Mouse (Mus musculus) megakaryocyte-erythroid progenitor cell, adult 5 weeks (primary cell): ENCODE results near the gene A530064D06Rik. TPM values are rescaled to one million over a fixed set of nuclear protein-coding genes. Genes with fewer than 3 reads are reported as not detected.

ENCODE experiments used
- polyA plus RNA-seq: library from polyadenylated mRNA; stranded (reverse); fragments of >175 nt; gene quantifications from 2 replicates; pipeline ENCODE4 v1.2.3, GENCODE M21; 2012

The A530064D06Rik gene
- 0.18 and 0.81 TPM in 2 replicates for polyA plus RNA-seq

DNA sequence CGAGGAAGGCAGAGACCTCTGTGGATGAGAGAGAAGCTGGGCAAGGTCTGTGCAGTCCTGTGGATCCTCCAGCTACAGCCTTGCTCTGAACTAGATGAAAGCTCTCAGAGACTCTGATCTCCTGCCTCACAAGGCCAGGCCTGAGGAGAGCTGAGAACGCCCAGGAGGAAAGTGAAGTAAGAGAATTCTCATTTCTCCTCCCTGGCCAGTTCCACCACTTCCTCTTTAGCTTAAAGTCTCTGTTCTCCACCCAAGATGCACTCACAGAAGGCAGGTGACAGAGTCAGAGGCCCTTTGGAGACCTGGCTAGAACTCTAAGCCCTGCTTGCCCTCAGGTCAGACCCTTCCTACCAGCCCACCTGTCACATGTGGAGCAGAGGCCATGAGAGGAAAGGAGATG lies at the start of gene A530064D06Rik:
A530064D06Rik (minus strand) TSS at position 173 of the 400 bp plus-strand sequence.

DNA sequence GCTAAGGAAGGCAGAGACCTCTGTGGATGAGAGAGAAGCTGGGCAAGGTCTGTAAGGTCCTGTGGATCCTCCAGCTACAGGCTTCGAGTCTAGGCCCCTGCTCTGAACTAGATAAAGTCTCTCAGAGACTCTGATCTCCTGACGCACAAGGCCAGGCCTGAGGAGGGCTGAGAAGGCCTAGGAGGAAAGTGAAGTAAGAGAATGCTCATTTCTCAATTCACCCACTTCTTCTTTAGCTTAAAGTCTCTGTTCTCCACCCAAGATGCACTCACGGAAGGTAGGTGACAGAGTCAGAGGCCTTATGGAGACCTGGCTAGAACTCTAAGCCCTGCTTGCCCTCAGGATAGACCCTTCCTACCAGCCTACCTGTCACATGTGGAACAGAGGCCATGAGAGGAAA lies 21.0 kb downstream of the A530064D06Rik start, which contains the start of gene 9830107B12Rik:
9830107B12Rik (minus strand) TSS at position 149 of the 400 bp plus-strand sequence.

Other genes with a start within 250 kb of the A530064D06Rik start
- gene Foxp4, start 242.6 kb downstream of the A530064D06Rik start, polyA plus RNA-seq: 178 and 199 TPM in 2 replicates
- not detected in 2 replicates for gene 1700122O11Rik, start 129.0 kb downstream of the A530064D06Rik start, polyA plus RNA-seq
- not detected in 2 replicates for gene 1700067P10Rik, start 78.0 kb downstream of the A530064D06Rik start, polyA plus RNA-seq
- gene 9830107B12Rik, start 21.0 kb downstream of the A530064D06Rik start, polyA plus RNA-seq: 0.03 and 0.05 TPM in 2 replicates
- 1.00 and 1.9 TPM in 2 replicates for gene Trem1, start 65.5 kb upstream of the A530064D06Rik start, polyA plus RNA-seq
- gene Trem3, start 80.5 kb upstream of the A530064D06Rik start, polyA plus RNA-seq: 8.8 and 15.1 TPM in 2 replicates
- 0.12 and 0.14 TPM in 2 replicates for gene Treml4, start 97.0 kb upstream of the A530064D06Rik start, polyA plus RNA-seq
- gene Treml2, start 132.2 kb upstream of the A530064D06Rik start, polyA plus RNA-seq: 19.0 and 27.0 TPM in 2 replicates
- 1.5 and 2.0 TPM in 2 replicates for gene B430306N03Rik, start 148.9 kb upstream of the A530064D06Rik start, polyA plus RNA-seq
- gene Trem2, start 179.1 kb upstream of the A530064D06Rik start, polyA plus RNA-seq: 3.6 and 9.1 TPM in 2 replicates
- gene Treml1, start 192.6 kb upstream of the A530064D06Rik start, polyA plus RNA-seq: 6.8 and 11.2 TPM in 2 replicates
- 44.0 and 49.3 TPM in 2 replicates for gene Nfya, start 242.6 kb upstream of the A530064D06Rik start, polyA plus RNA-seq
- gene Oard1, start 242.7 kb upstream of the A530064D06Rik start, polyA plus RNA-seq: 3.8 and 4.7 TPM in 2 replicates